Mouse (Mus musculus) brown adipose tissue, adult 24 weeks (tissue): ENCODE measurements around the gene Eef1akmt2. TPM values are rescaled to one million over a fixed set of nuclear protein-coding genes. Genes with fewer than 3 reads are reported as not detected.
A peak's percentile ranks its signal among the peaks of the same experiment; 100 is the strongest.

Source experiments
- H3K27ac ChIP-seq: fragments of 200-500 bp; replicated peaks from 2 replicates; pipeline ENCODE4 v1.5.1; 2012; ENCODE audit warnings: low read depth, mild to moderate bottlenecking, low read length
- H3K4me1 ChIP-seq: fragments of 200-500 bp; 2 replicates; pipeline ENCODE4 v1.6.1; 2012; ENCODE audit warnings: low read length, mixed read lengths; ENCODE audit not compliant: control insufficient read depth, insufficient read depth, insufficient read length
- H3K4me3 ChIP-seq: fragments of 200-500 bp; 2 replicates; pipeline ENCODE4 v1.5.1; 2012; ENCODE audit warnings: low read depth, mild to moderate bottlenecking, low read length, moderate library complexity; ENCODE audit not compliant: insufficient read depth
- polyA plus RNA-seq: library from polyadenylated mRNA; stranded (reverse); fragments of >200 nt; gene quantifications from 2 replicates; pipeline ENCODE4 v1.2.4, GENCODE M21; 2012; ENCODE audit not compliant: missing spikeins, insufficient read depth, insufficient read length

Gene Eef1akmt2
- polyA plus RNA-seq, 1 experiment: 35.9 TPM

- Histone ChIP-seq H3K4me1 (no peaks in the 10 kb centered on the region), H3K4me3 (no peak overlapping the region), H3K27ac (no peak overlapping the region)
Observed at GRCm38 (mm10) chr7:132887019-132887804, 34.7 kb upstream of the Eef1akmt2 start.

GRCm38 (mm10) chr7:132884031-132884430 is 31.6 kb upstream of the Eef1akmt2 start:
- no peaks in the 10 kb centered on the region for H3K4me1 ChIP-seq
- H3K4me3 ChIP-seq: no peak overlapping the region
- H3K27ac ChIP-seq: no peak overlapping the region

- Histone ChIP-seq H3K4me1 (no peaks in the 10 kb centered on the region), H3K4me3 (no peak overlapping the region)
Observed at GRCm38 (mm10) chr7:132882343-132882742, 29.9 kb upstream of the Eef1akmt2 start.

GRCm38 (mm10) chr7:132880276-132880675 is 27.8 kb upstream of the Eef1akmt2 start:
- H3K4me3 ChIP-seq: no peak overlapping the region
- no peak overlapping the region for H3K27ac ChIP-seq
- no peaks in the 10 kb centered on the region for H3K4me1 ChIP-seq

More at GRCm38 (mm10) chr7:132882343-132882742, 29.9 kb upstream of the Eef1akmt2 start:
- no peak overlapping the region for H3K27ac ChIP-seq

GRCm38 (mm10) chr7:132875391-132876086 is 23.1 kb upstream of the Eef1akmt2 start:
- no peaks in the 10 kb centered on the region for H3K4me1 ChIP-seq
- H3K27ac ChIP-seq: no peak overlapping the region
- H3K4me3 ChIP-seq: no peak overlapping the region

- Histone ChIP-seq H3K27ac (no peak overlapping the region), H3K4me3 (no peak overlapping the region), H3K4me1 (no peaks in the 10 kb centered on the region)
Observed at GRCm38 (mm10) chr7:132873043-132873442, 20.6 kb upstream of the Eef1akmt2 start.

- H3K4me1 ChIP-seq: no peaks in the 10 kb centered on the region
- H3K4me3 ChIP-seq: no peak overlapping the region
- H3K27ac ChIP-seq: no peak overlapping the region
Observed at GRCm38 (mm10) chr7:132866316-132866715, 13.8 kb upstream of the Eef1akmt2 start.

GRCm38 (mm10) chr7:132859042-132859958 is 6.8 kb upstream of the Eef1akmt2 start, which contains the start of gene Abraxas2:
Abraxas2 (plus strand) TSS chr7:132859225.
- peak within 1 kb of the TSS; percentile 95 for H3K4me3 ChIP-seq
- H3K4me1 ChIP-seq: no peaks in the 10 kb centered on the region

GRCm38 (mm10) chr7:132858043-132858608 is 5.7 kb upstream of the Eef1akmt2 start:
- no peak overlapping the region for H3K4me3 ChIP-seq

More at GRCm38 (mm10) chr7:132859042-132859958, 6.8 kb upstream of the Eef1akmt2 start, which contains the start of gene Abraxas2:
- H3K27ac ChIP-seq: peak within 1 kb of the TSS; percentile 73

GRCm38 (mm10) chr7:132856083-132856482 is 3.6 kb upstream of the Eef1akmt2 start:
- Histone ChIP-seq H3K4me3 (no peak overlapping the region), H3K4me1 (no peaks in the 10 kb centered on the region), H3K27ac (no peak overlapping the region)

More at GRCm38 (mm10) chr7:132858043-132858608, 5.7 kb upstream of the Eef1akmt2 start:
- H3K4me1 ChIP-seq: no peaks in the 10 kb centered on the region
- H3K27ac ChIP-seq: no peak overlapping the region

- no peak overlapping the region for H3K27ac ChIP-seq
- H3K4me1 ChIP-seq: no peaks in the 10 kb centered on the region
- no peak overlapping the region for H3K4me3 ChIP-seq
Observed at GRCm38 (mm10) chr7:132853946-132854345, 1.5 kb upstream of the Eef1akmt2 start.

- no peak overlapping the region for H3K27ac ChIP-seq
- no peaks in the 10 kb centered on the region for H3K4me1 ChIP-seq
- H3K4me3 ChIP-seq: no peak overlapping the region
Observed at GRCm38 (mm10) chr7:132853361-132853760, 888 bp upstream of the Eef1akmt2 start.

- H3K27ac ChIP-seq: no peak overlapping the region
- H3K4me1 ChIP-seq: no peaks in the 10 kb centered on the region
- no peak overlapping the region for H3K4me3 ChIP-seq
Observed at GRCm38 (mm10) chr7:132843152-132843551, 9.3 kb downstream of the Eef1akmt2 start.

- H3K4me1 ChIP-seq: no peaks in the 10 kb centered on the region
- no peak overlapping the region for H3K27ac ChIP-seq
- H3K4me3 ChIP-seq: no peak overlapping the region
Observed at GRCm38 (mm10) chr7:132842455-132842854, 10.0 kb downstream of the Eef1akmt2 start.
